Mouse (Mus musculus) kidney, postnatal 25 days (tissue): ENCODE data around the gene Hist1h3e.

Experiments
- DNase-seq, 2 experiments: peaks; one replicate each; pipeline ENCODE4 v3.0.0; 2021; ENCODE audit warnings: mixed read lengths in 2 of 2

Hist1h3e gene

DNA sequence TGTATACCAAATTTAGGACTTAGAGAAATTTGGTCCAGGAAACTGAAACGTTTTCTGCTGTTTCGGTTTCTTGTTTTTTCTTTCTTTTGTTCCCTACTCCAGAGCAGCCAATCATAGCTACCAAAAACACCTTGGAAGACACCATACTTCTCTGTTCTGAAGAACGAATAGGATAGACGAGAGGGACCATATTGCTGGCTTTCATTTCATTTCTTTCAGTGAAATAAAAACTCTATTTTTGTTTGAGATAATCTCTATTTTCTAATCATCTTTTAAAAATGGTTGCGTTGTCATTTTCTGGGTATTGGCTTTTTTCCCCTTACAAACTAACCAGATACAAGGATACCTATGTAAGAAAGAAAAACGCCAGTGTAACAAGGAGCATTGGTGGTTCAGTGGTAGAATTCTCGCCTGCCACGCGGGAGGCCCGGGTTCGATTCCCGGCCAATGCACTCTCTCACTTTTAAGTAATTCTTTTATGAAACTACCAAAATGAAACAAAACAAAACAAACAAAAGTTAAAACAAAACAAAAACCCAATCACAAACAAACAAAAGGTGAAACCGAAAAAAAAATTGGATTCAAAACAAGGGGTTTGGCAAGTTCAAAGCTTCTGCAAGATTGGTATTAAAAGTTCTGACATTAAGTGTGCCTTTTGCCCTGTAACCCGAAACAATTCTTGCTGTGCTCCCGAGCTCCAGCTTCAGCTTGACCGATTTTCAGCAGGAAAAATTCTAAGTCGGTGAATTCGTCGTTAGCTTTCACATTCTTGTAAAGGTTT is 45.2 kb downstream of the Hist1h3e start:
- DNase-seq = peak; percentile 80 to 91

DNA sequence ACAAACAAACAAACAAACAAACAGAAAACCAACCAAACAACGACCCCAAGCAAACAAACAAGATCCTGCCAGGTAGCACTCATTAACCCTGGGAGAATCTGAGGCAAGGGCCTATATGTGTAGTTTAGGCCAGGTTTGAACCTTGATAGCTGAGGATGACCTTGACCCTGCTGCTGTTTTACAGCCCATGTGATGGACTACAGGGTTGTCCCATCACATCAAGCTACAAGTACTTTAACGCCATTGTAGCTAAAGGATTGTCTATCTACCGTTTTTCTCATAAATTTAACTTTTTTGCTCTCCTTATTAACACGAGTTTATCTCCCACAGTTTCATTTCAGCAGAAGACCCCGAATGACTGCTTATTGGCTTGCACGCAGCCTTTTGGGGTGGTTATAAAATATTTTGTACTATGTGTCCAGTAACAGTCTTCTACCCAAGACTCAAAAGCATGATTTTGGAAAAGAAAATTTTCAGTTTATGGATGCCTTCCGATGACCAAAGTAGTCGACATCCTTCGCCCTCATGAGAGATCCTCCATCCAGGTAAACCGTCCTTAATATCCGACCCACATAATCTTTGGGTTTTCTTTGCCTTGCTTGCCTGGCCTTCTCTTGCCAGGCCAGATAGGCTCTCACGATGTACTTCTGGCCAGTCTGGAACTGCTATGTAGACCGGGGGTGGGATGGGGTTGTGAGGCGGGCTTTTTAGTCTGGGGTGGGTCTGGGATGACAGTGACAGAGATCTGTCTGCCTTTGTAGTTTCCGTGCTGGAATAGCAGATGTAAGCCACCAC is 46.1 kb downstream of the Hist1h3e start:
- no peak for DNase-seq

DNA sequence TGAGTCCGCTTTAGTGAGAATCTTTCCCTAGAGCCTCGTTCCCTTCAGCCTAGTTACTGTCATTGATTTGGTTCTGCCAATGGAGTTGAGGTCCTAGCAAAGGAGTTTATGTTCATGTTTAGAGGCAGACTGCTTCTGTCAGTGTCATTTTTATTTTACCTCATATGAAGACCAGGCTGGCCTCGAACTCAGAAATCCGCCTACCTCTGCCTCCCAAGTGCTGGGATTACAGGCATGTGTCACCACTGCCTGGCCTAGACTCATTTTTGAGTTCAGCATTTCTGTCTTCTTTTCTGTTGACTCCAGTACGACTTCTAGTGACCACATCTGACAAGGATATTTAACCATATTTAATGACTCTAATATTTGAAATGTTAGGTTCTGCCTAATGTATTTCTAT is 46.9 kb downstream of the Hist1h3e start:
- DNase-seq = no peak

DNA sequence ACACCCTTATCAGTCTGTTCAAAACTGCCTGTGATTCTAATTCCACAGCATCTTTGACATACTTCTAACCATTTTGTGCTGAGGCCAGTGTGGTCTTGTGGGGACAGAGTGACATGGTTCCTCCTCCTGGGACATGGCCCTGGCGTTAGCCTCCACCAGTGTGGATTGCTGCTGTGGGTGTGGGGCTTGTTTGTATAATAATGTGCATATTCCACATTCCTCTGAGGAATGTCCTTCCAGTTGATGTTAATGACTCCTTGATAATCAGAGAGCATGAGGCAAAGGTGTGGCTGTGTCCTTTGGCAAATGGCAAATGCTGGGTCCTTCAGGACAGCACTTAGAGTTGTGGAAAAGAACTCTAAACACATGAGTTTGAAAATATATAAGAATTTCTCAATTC is 48.7 kb downstream of the Hist1h3e start:
- DNase-seq = no peak
